Comparison of ENCODE assay signal across 8 mouse cellular contexts in genomic region chr17:45551816-45552451, GRCm38 (mm10). TPM values are rescaled to one million over a fixed set of nuclear protein-coding genes. Genes with fewer than 3 reads are reported as not detected.
DNase-seq lines count a peak whose midpoint lies in the region; ATAC-seq and TF ChIP-seq lines count a peak whose summit lies in the region.

No protein-coding gene starts in this region.

- peaks cover 0 to 9% of the 10 kb centered on the region in 2 experiments; a peak in 2 of 4 replicates for H3K36me3 ChIP-seq in MEL (ENCODE audit: control insufficient read depth in 1 of 2, insufficient read depth in 2 of 2, low read length in 2 of 2)
- H3K36me3 ChIP-seq in intestine, embryonic 16.5 days (ENCODE audit: control insufficient read depth, insufficient read depth, low read length) = no peaks in the 10 kb centered on the region
- peaks cover 1% of the 10 kb centered on the region for H3K36me3 ChIP-seq in limb, embryonic 10.5 days

- no peak overlapping the region for H3K4me2 ChIP-seq in intestine, embryonic 16.5 days (ENCODE audit: low read depth, low read length)

- H3K27me3 ChIP-seq in MEL (ENCODE audit: control insufficient read depth in 1 of 2, insufficient read depth in 2 of 2, low read length in 2 of 2) = peaks cover 0 to 2% of the 10 kb centered on the region in 2 experiments; a peak in 3 of 4 replicates
- H3K27me3 ChIP-seq in intestine, embryonic 16.5 days (replicated peaks; ENCODE audit: control insufficient read depth, insufficient read depth, low read length) = peaks cover 27% of the 10 kb centered on the region
- H3K27me3 ChIP-seq in limb, embryonic 10.5 days (ENCODE audit: low read depth, poor library complexity, severe bottlenecking) = peaks cover 70% of the 10 kb centered on the region

- H3K27ac ChIP-seq in MEL (ENCODE audit: control insufficient read depth, low read depth, low read length) = no peak overlapping the region
- H3K27ac ChIP-seq in intestine, embryonic 16.5 days (ENCODE audit: low read length) = no peak overlapping the region
- no peak overlapping the region for H3K27ac ChIP-seq in limb, embryonic 10.5 days

- peaks cover 0 to 31% of the 10 kb centered on the region in 2 experiments; a peak in 3 of 4 replicates for H3K4me1 ChIP-seq in MEL (ENCODE audit: control insufficient read depth in 1 of 2, insufficient read depth in 2 of 2, low read length in 2 of 2)
- H3K4me1 ChIP-seq in intestine, embryonic 16.5 days (ENCODE audit: control insufficient read depth, insufficient read depth, low read length) = peaks cover 14% of the 10 kb centered on the region; the same call in 1 of the 2 replicates
- H3K4me1 ChIP-seq in limb, embryonic 10.5 days = peaks cover 52% of the 10 kb centered on the region

- TF ChIP-seq RAD21 in MEL (IDR thresholded peaks at IDR 0.05; ENCODE audit: low read depth, low read length) = peak; percentile 97

- DNase-seq in 416B (ENCODE audit: low read depth) = peak; percentile 85
- DNase-seq in MEL (ENCODE audit: low read depth, low spot score) = peak; percentile 85
- DNase-seq in cerebellum, postnatal 10 days = peak; percentile 92 to 93
- DNase-seq in frontal cortex, postnatal 25 days (ENCODE audit: low spot score in 2 of 2) = peak; percentile 80 to 85
- DNase-seq in limb, embryonic 10.5 days (ENCODE audit: low spot score) = peak; percentile 82
- peak; percentile 82 for DNase-seq in testis, postnatal 10 days (ENCODE audit: low spot score)

- peak; percentile 80 to 97 (median 91) for TF ChIP-seq CTCF in MEL (IDR thresholded peaks at IDR 0.05 in 2 of 3, conservative IDR thresholded peaks at IDR 0.05 in 1 of 3; ENCODE audit: control insufficient read depth in 1 of 3, insufficient read depth in 1 of 3, low read depth in 2 of 3, low read length in 3 of 3, poor library complexity in 1 of 3, severe bottlenecking in 1 of 3)

- ATAC-seq in intestine, embryonic 16.5 days = peak; percentile 14; the same call in 1 of the 2 replicates
- peak; percentile 70 for ATAC-seq in monocyte, adult 5-6 weeks (replicated peaks; ENCODE audit: insufficient number of reproducible peaks, low FRiP score, low TSS enrichment, poor library complexity, severe bottlenecking)

- H3K9ac ChIP-seq in MEL (ENCODE audit: control insufficient read depth, low read depth, low read length, poor library complexity, severe bottlenecking) = no peak overlapping the region
- no peak overlapping the region for H3K9ac ChIP-seq in intestine, embryonic 16.5 days (ENCODE audit: low read depth, low read length)

- H3K79me2 ChIP-seq in MEL (ENCODE audit: control insufficient read depth, insufficient read depth, low read length, poor library complexity) = no peaks in the 10 kb centered on the region; the same call in 1 of the 2 replicates

- TF ChIP-seq EP300 in MEL (IDR thresholded peaks at IDR 0.05; ENCODE audit: low read depth in 1 of 2, low read length in 2 of 2) = no peak

- H3K4me3 ChIP-seq in MEL (ENCODE audit: control insufficient read depth in 1 of 2, insufficient read depth in 1 of 2, low read depth in 2 of 2, low read length in 2 of 2) = no peak overlapping the region
- no peak overlapping the region for H3K4me3 ChIP-seq in intestine, embryonic 16.5 days (ENCODE audit: low read length)
- H3K4me3 ChIP-seq in limb, embryonic 10.5 days = 0 out of 2 replicates have a peak overlapping the region, but pooled peaks have one; percentile 1

- H3K9me3 ChIP-seq in MEL (replicated peaks; ENCODE audit: insufficient read depth, low read length) = no peaks in the 10 kb centered on the region
- no peaks in the 10 kb centered on the region for H3K9me3 ChIP-seq in intestine, embryonic 16.5 days (ENCODE audit: control insufficient read depth, low read length)
- H3K9me3 ChIP-seq in limb, embryonic 10.5 days (replicated peaks) = no peaks in the 10 kb centered on the region

- WGBS in intestine, embryonic 16.5 days = 4% methylated on average over 8 of the region's 8 CpGs
- 6% methylated on average over 8 of the region's 8 CpGs for WGBS in limb, embryonic 10.5 days

- no peak for TF ChIP-seq POLR2A in MEL (IDR thresholded peaks at IDR 0.05; ENCODE audit: control insufficient read depth in 1 of 2, insufficient read depth in 1 of 2, low read depth in 1 of 2, low read length in 2 of 2, poor library complexity in 1 of 2)

TF ChIP-seq in MEL, 35 proteins besides CTCF, POLR2A, EP300 and RAD21 (continues in another document):
- TF ChIP-seq TCF12 (IDR thresholded peaks at IDR 0.05; ENCODE audit: low read depth, low read length) (no peak), JUND (IDR thresholded peaks at IDR 0.05; ENCODE audit: low read depth, low read length) (no peak), E2F4 (IDR thresholded peaks at IDR 0.05; ENCODE audit: borderline replicate concordance, low read depth, low read length) (no peak), ETS1 (IDR thresholded peaks at IDR 0.05; ENCODE audit: low read depth, low read length) (no peak), BHLHE40 (IDR thresholded peaks at IDR 0.05; ENCODE audit: borderline replicate concordance, low read depth, low read length) (no peak), KAT2A (conservative IDR thresholded peaks at IDR 0.05; ENCODE audit: low read depth, low read length) (no peak), NRF1 (IDR thresholded peaks at IDR 0.05; ENCODE audit: insufficient read depth, low read depth, low read length, poor library complexity, severe bottlenecking) (no peak), UBTF (IDR thresholded peaks at IDR 0.05; ENCODE audit: borderline replicate concordance, insufficient read depth, low read depth, low read length) (no peak), HCFC1 (IDR thresholded peaks at IDR 0.05; ENCODE audit: low read depth, low read length) (no peak), MAFK (IDR thresholded peaks at IDR 0.05; ENCODE audit: borderline replicate concordance, low read depth, low read length) (no peak), USF1 (IDR thresholded peaks at IDR 0.05; ENCODE audit: low read depth, low read length) (no peak), NELFE (IDR thresholded peaks at IDR 0.05; ENCODE audit: low read depth, low read length) (no peak), MYB (IDR thresholded peaks at IDR 0.05; ENCODE audit: low read depth, low read length) (no peak), GABPA (IDR thresholded peaks at IDR 0.05; ENCODE audit: low read depth, low read length) (no peak), ZMIZ1 (IDR thresholded peaks at IDR 0.05; ENCODE audit: low read depth, low read length) (no peak), ZC3H11A (IDR thresholded peaks at IDR 0.05; ENCODE audit: low read depth, low read length) (peak; percentile 88), TAL1 (IDR thresholded peaks at IDR 0.05; ENCODE audit: low read length) (peak; percentile 48), MXI1 (IDR thresholded peaks at IDR 0.05; ENCODE audit: low read depth, low read length) (peak; percentile 36; the same call in 1 of the 2 replicates), USF2 (IDR thresholded peaks at IDR 0.05; ENCODE audit: borderline replicate concordance in 1 of 2, insufficient read depth in 1 of 2, low read depth in 1 of 2, low read length in 2 of 2) (no peak), MAZ (IDR thresholded peaks at IDR 0.05; ENCODE audit: low read depth, low read length) (no peak), ZKSCAN1 (IDR thresholded peaks at IDR 0.05; ENCODE audit: low read depth, low read length) (0 out of 2 replicates have a peak, but pooled peaks have one; percentile 6), CHD1 (IDR thresholded peaks at IDR 0.05; ENCODE audit: low read depth, low read length) (no peak), ELF1 (IDR thresholded peaks at IDR 0.05; ENCODE audit: low read depth, low read length) (no peak)

RNA-seq across cellular contexts. Expression of gene Tmem151b, which starts 2.5 kb away (rescaled TPM):
- 0.15 and 0.33 TPM in 2 replicates for total RNA-seq in MEL (2012; rRNA removed)
- polyA plus RNA-seq in MEL (2012; ENCODE audit: insufficient read depth in 1 of 2, insufficient read length in 2 of 2, low read depth in 1 of 2, low replicate concordance in 2 of 2, missing spikeins in 1 of 2) = 1 to 10 TPM in 1 of 2 experiments, not detected in 1; 1.1 TPM
- 2.2 and 2.5 TPM in 2 replicates for polyA plus RNA-seq in intestine, embryonic 16.5 days (2015; fragmentation: Nextera tagmentation; extraction: Ambion mirVana)
- 4.1 and 6.8 TPM in 2 replicates for polyA plus RNA-seq in limb, embryonic 10.5 days (2016; fragmentation: Nextera tagmentation; extraction: Ambion mirVana)
- total RNA-seq in monocyte, adult 5-6 weeks (2017) = 0.10 to 0.32 TPM in 2 of 3 replicates, not detected in the other

RNA-seq across cellular contexts. Expression of gene Nfkbie, which starts 3.6 kb away (rescaled TPM):
- 2.7 and 3.3 TPM in 2 replicates for total RNA-seq in MEL (2012; rRNA removed)
- 1 to 10 TPM in 1 of 2 experiments, not detected in 1; 5.7 TPM for polyA plus RNA-seq in MEL (2012; ENCODE audit: insufficient read depth in 1 of 2, insufficient read length in 2 of 2, low read depth in 1 of 2, low replicate concordance in 2 of 2, missing spikeins in 1 of 2)
- polyA plus RNA-seq in intestine, embryonic 16.5 days (2015; fragmentation: Nextera tagmentation; extraction: Ambion mirVana) = 5.0 and 5.5 TPM in 2 replicates
- 5.1 and 5.2 TPM in 2 replicates for polyA plus RNA-seq in limb, embryonic 10.5 days (2016; fragmentation: Nextera tagmentation; extraction: Ambion mirVana)
- total RNA-seq in monocyte, adult 5-6 weeks (2017) = 55.6 to 60.0 TPM (median 55.9 TPM) in 3 replicates

RNA-seq across cellular contexts. Expression of gene Slc35b2, which starts 11.7 kb away (rescaled TPM):
- total RNA-seq in MEL (2012; rRNA removed) = 65.8 and 81.7 TPM in 2 replicates
- polyA plus RNA-seq in MEL (2012; ENCODE audit: insufficient read depth in 1 of 2, insufficient read length in 2 of 2, low read depth in 1 of 2, low replicate concordance in 2 of 2, missing spikeins in 1 of 2) = 100 to 1,000 TPM in 1 of 2 experiments, not detected in 1; 111 TPM
- 132 and 136 TPM in 2 replicates for polyA plus RNA-seq in intestine, embryonic 16.5 days (2015; fragmentation: Nextera tagmentation; extraction: Ambion mirVana)
- 102 and 105 TPM in 2 replicates for polyA plus RNA-seq in limb, embryonic 10.5 days (2016; fragmentation: Nextera tagmentation; extraction: Ambion mirVana)
- 26.7 to 47.1 TPM (median 39.0 TPM) in 3 replicates for total RNA-seq in monocyte, adult 5-6 weeks (2017)

RNA-seq across cellular contexts. Expression of gene Hsp90ab1, which starts 21.1 kb away (rescaled TPM):
- total RNA-seq in MEL (2012; rRNA removed) = 1,032 and 1,220 TPM in 2 replicates
- over 10,000 TPM in 1 of 2 experiments, 1,000 to 10,000 TPM in 1; 4,130 to 27,726 TPM for polyA plus RNA-seq in MEL (2012; ENCODE audit: insufficient read depth in 1 of 2, insufficient read length in 2 of 2, low read depth in 1 of 2, low replicate concordance in 2 of 2, missing spikeins in 1 of 2)
- 1,309 and 1,475 TPM in 2 replicates for polyA plus RNA-seq in intestine, embryonic 16.5 days (2015; fragmentation: Nextera tagmentation; extraction: Ambion mirVana)
- 2,007 and 2,405 TPM in 2 replicates for polyA plus RNA-seq in limb, embryonic 10.5 days (2016; fragmentation: Nextera tagmentation; extraction: Ambion mirVana)
- 826 to 1,618 TPM (median 1,101 TPM) in 3 replicates for total RNA-seq in monocyte, adult 5-6 weeks (2017)

RNA-seq across cellular contexts. Expression of gene Tcte1, which starts 28.7 kb away (rescaled TPM):
- total RNA-seq in MEL (2012; rRNA removed) = not detected in 2 replicates
- not detected for polyA plus RNA-seq in MEL (2012; ENCODE audit: insufficient read depth in 1 of 2, insufficient read length in 2 of 2, low read depth in 1 of 2, low replicate concordance in 2 of 2, missing spikeins in 1 of 2)
- polyA plus RNA-seq in intestine, embryonic 16.5 days (2015; fragmentation: Nextera tagmentation; extraction: Ambion mirVana) = 0.20 and 0.47 TPM in 2 replicates
- polyA plus RNA-seq in limb, embryonic 10.5 days (2016; fragmentation: Nextera tagmentation; extraction: Ambion mirVana) = 1.4 and 1.5 TPM in 2 replicates
- total RNA-seq in monocyte, adult 5-6 weeks (2017) = not detected in 3 replicates
